Mouse (Mus musculus) T-cell, adult 2 months (primary cell): ENCODE data around the gene Tnni1.
A peak's percentile ranks its signal among the peaks of the same experiment; 100 is the strongest.

ENCODE experiments used
- DNase-seq: peaks from one replicate; pipeline ENCODE4 v3.0.0; 2022; ENCODE audit warnings: low spot score

The Tnni1 gene

GRCm38 (mm10) chr1:135778780-135779535 lies at the start of gene Tnni1:
Gene Tnni1 (plus strand): TSS chr1:135779434.
- no peak for DNase-seq

DNA sequence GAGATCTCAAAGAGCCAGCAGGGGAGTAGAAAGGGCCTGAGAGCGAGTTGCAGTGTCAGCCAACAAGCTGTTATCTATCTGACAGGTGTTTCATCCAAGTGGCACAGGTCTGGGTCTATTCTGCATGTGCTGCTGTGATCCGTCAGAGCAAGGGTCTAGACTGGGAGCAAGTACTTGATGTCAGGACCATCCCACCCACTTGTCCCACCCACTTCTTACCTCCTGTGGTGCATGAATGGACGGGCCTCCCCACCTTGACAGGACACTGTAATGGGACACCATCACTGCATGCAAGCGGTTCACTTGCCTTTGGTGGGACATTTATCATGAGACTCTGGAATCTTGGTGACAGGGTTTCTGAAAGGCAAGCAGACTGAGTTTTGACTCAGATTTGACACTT lies 49.4 kb upstream of the Tnni1 start:
- no peak for DNase-seq

DNA sequence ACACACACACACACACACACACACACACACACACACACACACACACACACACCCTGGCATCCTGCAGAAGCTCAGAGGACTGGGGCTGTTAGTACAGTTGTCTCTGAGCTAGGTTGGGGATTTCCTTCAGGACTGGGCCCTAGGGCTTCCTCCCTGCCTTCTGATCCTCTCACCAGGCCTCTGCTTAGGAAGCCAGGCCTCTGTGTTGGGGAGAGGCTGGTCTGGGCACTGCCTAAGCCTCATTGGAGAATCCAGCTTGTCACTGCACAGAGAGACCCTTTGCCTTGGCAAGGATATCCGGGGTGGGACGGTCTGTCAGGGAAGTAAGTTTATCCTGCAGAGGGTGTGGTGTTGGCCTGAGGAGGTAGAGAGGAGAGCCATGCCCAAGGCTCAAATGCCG lies 48.9 kb upstream of the Tnni1 start:
- no peak for DNase-seq

- no peak for DNase-seq
These were observed 47.8 kb upstream of the Tnni1 start for GRCm38 (mm10) chr1:135731393-135731792.

- DNase-seq: no peak
These were observed 47.1 kb upstream of the Tnni1 start for GRCm38 (mm10) chr1:135731897-135732684.

DNA sequence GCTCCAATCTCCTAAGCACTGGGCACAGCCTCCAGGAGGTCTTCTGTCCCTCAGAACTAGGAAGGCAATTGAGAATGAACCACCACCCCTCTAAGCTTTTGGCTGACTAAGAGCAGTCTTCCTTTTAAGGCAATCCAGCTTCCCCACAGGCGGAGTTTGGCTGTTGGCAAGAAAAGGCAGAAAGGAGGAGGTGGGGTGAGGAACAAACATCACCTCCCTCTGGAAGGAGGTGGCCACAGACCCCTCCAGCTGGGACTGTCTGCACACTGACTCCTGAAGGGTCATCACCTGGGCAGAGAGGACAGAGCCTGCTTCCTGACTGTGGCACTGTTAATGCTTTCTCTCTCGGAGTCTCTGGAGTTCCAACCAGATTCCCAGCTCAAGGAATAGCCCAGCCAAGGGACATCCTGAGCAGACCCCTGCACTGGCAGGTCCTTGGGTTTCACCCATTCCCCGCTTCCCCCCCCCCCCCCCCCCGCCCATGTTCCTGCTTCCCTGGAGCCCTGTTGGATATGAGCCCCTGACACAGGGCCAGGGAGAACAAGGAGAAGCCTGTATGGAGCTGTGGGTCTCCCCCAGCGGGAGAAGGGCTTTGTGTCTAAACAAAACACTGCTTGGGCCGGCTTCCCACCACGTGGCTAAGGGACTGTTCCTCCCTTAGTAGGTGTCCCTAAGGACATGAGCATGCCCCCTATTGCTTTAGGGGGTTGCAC lies 44.9 kb upstream of the Tnni1 start:
- no peak for DNase-seq

DNA sequence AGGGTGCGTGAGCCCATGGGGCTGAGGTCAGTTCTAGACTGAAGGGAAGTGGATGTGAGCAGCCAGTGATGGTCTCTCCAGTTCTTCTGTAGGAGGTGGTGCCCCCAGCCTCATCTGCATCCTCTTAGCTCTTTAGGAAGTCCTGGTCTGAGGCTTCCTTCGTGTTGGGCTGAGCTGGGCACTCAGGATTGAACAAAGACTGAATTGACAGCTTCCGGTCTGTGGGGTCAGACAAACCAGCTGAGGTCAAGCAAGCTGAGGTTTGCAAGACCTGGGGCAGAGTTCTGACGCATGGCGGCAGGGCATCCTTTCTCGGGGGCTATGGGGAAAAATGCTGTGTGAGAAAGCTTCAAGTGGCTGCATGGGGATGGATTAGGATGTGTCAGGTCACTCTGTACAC lies 43.8 kb upstream of the Tnni1 start:
- DNase-seq: no peak

GRCm38 (mm10) chr1:135744987-135745386 lies 34.2 kb upstream of the Tnni1 start:
- DNase-seq: no peak

- DNase-seq: no peak
These were observed 33.0 kb upstream of the Tnni1 start for GRCm38 (mm10) chr1:135746248-135746647.

DNA sequence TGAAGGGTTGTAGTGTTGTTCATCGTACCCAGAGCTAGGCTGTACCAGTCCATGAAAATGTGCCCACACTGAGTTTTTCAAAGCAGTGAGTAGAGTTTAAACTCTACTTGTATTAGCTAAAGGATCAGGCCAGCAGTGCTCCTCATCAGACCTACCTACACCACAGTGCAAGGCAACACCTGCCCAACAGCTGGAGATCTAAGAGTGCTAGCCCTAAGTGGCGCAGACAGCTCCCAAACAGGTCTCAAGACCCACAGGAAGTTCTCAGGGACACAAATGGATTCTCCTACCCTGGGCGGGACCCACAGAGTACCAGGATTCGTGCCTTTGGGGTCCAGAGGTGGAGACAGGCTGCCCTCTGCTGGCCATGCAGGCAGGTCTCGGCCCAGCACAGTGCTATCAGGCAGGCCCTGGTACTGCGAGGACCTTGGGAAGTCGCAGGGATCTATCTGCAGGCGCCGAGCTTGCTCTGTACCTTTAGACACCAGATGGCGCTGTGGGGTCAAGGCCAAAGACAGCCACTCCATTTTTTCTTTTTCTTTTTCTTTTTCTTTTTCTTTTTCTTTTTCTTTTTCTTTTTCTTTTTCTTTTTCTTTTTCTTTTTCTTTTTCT lies 26.4 kb upstream of the Tnni1 start:
- DNase-seq: peak; percentile 89

DNA sequence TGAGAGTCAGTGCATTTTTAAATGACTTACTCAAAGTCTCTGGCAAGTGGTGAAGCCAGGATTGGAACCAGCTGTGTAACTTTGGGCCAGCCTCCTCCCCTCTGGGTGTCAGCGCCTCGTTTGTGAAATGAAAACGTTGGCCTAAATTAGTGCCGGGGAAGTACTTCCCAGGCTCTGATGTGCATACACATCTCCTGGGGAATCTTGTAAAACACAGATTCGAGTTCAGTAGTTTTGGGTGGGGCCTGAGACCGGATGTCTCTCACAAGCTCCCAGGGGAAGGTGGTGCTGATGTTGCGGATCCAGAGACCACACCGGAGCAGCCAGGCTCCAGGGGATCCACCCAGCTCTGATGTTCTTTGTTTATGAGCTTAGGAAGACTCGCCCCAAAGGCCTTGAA lies 23.9 kb upstream of the Tnni1 start:
- no peak for DNase-seq

DNA sequence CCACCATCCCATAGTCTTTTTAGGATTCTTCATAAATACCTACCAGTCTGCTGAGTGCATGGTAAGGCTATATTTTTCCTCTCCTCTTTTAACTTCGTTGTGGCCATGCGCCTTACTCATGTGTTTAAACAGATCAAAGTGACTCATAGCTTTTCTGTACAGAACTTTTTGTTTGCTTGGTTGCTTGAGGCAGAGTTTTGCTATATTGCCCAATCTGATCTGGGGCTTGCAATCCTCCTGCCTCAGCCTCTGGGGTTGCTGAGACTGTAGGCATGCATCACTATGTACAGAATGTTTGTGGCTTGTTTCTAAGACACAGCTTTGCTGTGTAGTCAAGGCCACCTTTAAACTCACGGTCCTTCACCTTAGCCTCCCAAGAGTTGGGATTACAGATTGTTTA lies 23.3 kb upstream of the Tnni1 start:
- no peak for DNase-seq

DNA sequence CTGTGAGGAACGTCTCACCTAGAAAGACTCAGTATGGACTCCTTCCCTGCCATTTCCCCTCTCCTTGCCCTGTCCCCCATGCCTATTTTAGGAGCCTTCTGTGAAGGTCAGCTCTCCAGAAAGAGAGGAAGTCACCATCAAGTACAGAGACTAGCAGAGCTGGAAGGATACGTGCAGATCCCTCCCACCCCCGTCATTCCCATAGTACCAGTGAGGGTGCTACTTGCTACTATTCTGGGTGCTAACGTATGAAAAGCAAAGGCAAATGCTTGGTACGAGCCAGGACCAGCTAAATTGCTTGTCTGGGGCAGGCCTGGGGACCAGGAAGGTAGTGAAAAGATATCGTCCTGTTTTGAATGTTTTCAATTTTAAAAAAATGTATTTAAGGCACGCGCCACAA lies 21.9 kb upstream of the Tnni1 start:
- DNase-seq: no peak

- no peak for DNase-seq
These were observed 19.5 kb upstream of the Tnni1 start for GRCm38 (mm10) chr1:135759685-135760084.

DNA sequence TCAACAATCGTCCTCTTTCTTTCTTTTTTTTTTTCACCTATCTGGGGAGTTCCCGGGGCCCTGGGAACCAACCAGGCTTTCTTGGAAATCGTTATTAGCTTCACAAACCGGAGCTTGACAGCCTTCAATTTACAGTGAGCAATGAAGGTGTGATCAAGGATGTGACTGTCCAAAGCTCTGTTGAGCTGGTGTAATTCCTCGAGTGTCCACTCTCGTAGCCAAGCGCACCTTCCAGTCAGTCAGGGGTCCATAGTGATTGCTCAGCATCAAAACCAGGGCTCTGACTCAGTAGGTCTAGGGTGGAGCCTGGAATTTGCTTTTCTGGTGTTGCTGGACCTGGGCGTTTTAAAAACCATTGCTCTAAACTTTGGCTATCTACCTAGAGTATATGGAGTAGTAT lies 19.0 kb upstream of the Tnni1 start:
- DNase-seq: no peak

GRCm38 (mm10) chr1:135761728-135762127 lies 17.5 kb upstream of the Tnni1 start:
- DNase-seq: no peak

GRCm38 (mm10) chr1:135763503-135764205 lies 15.6 kb upstream of the Tnni1 start:
- DNase-seq: no peak

GRCm38 (mm10) chr1:135764206-135764528 lies 15.1 kb upstream of the Tnni1 start:
- DNase-seq: no peak

- peak; percentile 41 for DNase-seq
These were observed 13.3 kb upstream of the Tnni1 start, which contains the start of gene Phlda3 for GRCm38 (mm10) chr1:135765645-135766591. Gene Phlda3 (plus strand): TSS chr1:135766119.

DNA sequence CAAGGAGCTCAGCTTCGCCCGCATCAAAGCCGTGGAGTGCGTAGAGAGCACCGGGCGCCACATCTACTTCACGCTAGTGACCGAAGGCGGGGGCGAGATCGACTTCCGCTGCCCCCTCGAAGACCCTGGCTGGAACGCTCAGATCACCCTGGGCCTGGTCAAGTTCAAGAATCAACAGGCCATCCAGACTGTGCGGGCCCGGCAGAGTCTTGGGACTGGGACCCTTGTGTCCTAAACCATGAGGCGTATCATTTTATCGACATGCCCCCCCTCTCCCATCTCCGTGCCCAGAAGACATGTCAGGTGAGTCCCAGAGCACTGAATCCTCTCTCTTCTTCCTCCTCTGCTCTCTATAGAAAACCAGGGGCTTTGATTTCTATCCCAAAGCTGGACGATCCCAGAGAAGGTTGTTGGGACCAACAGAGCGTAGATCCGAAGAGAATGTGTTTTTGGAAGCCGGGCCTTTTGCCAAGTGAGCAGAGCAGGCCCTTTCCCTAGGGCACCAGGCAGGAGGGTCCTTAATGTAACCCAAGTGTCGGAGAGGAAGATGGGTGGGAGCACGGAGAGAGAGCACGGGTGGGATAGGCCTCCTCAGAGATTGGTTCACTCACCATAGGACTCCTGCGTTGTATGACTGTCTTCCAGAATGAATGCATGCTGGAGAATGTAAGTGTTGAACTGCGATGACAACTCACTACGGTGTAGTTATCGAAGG lies 12.5 kb upstream of the Tnni1 start:
- DNase-seq: no peak
